Mouse (Mus musculus) ES-Bruce4 (cell line): ENCODE results near the gene Grm1.

Source experiments
- CTCF ChIP-seq: IDR thresholded peaks from one replicate; pipeline ENCODE4 v1.8.1; 2011; ENCODE audit warnings: low read depth, low read length
- POLR2A ChIP-seq: IDR thresholded peaks from one replicate; pipeline ENCODE4 v1.8.1; 2011; ENCODE audit warnings: low read length; ENCODE audit not compliant: insufficient read depth

- TF ChIP-seq CTCF (no peak), POLR2A (no peak)
Observed at GRCm38 (mm10) chr10:10744097-10744496, 338.1 kb downstream of the Grm1 start.
